Mouse (Mus musculus) left cerebral cortex, postnatal 25 days (tissue): ENCODE measurements at regions not wholly inside any gene's neighbourhood (a gene's known extent, or its start where the extent isn't known, plus 50 kb on each side); places are given as distances from the start of the nearest gene placed in this dataset.

Experiments used
- DNase-seq, 2 experiments: peaks; one replicate each; pipeline ENCODE4 v3.0.0; 2022; ENCODE audit warnings: low spot score in 2 of 2, mixed read lengths in 1 of 2
- intact Hi-C: fragments of 180-260 bp; cut with DNase I; formaldehyde crosslinking; loops from one replicate; pipeline ENCODE4 v1.15.1; 2025

GRCm38 (mm10) chr13:107619430-107619927, 424.8 kb upstream of the Smim15 start:
- no peak for DNase-seq
- intact Hi-C loops, result no loop called here

GRCm38 (mm10) chr13:107618796-107619429, 425.3 kb upstream of the Smim15 start:
- DNase-seq, result no peak
- intact Hi-C loops, result no loop called here

GRCm38 (mm10) chr13:107618369-107618771, 425.9 kb upstream of the Smim15 start:
- intact Hi-C loops, result no loop called here
- DNase-seq, result no peak

GRCm38 (mm10) chr13:107617582-107617981, 426.7 kb upstream of the Smim15 start:
- intact Hi-C loops, result no loop called here
- no peak for DNase-seq

GRCm38 (mm10) chr13:107616775-107617174, 427.5 kb upstream of the Smim15 start:
- intact Hi-C loops, result no loop called here
- DNase-seq, result no peak

GRCm38 (mm10) chr13:107608996-107609503, 435.2 kb upstream of the Smim15 start:
- no peak for DNase-seq
- intact Hi-C loops, result no loop called here

GRCm38 (mm10) chr13:107607294-107607693, 437.0 kb upstream of the Smim15 start:
- DNase-seq, result no peak
- intact Hi-C loops, result no loop called here

GRCm38 (mm10) chr13:107602149-107602548, 442.1 kb upstream of the Smim15 start:
- DNase-seq, result no peak
- intact Hi-C loops, result no loop called here

GRCm38 (mm10) chr13:107601132-107601439, 443.2 kb upstream of the Smim15 start:
- intact Hi-C loops, result no loop called here
- DNase-seq, result no peak

- DNase-seq, result peak in 1 of 2 experiments; percentile 44
- intact Hi-C loops, result no loop called here
These were observed 443.7 kb upstream of the Smim15 start for GRCm38 (mm10) chr13:107600331-107601131.

GRCm38 (mm10) chr13:107599094-107599644, 445.1 kb upstream of the Smim15 start:
- no peak for DNase-seq
- intact Hi-C loops, result no loop called here

GRCm38 (mm10) chr13:107598391-107598790, 445.9 kb upstream of the Smim15 start:
- intact Hi-C loops, result no loop called here
- DNase-seq, result no peak

GRCm38 (mm10) chr13:107597217-107597616, 447.0 kb upstream of the Smim15 start:
- intact Hi-C loops, result no loop called here
- no peak for DNase-seq

GRCm38 (mm10) chr13:107596183-107596582, 448.1 kb upstream of the Smim15 start:
- intact Hi-C loops, result no loop called here

GRCm38 (mm10) chr13:107588399-107589002, 455.7 kb upstream of the Smim15 start:
- intact Hi-C loops, result no loop called here
- DNase-seq, result no peak

More at GRCm38 (mm10) chr13:107596183-107596582, 448.1 kb upstream of the Smim15 start:
- DNase-seq, result no peak

GRCm38 (mm10) chr13:107587678-107588077, 456.6 kb upstream of the Smim15 start:
- DNase-seq, result no peak
- intact Hi-C loops, result no loop called here

GRCm38 (mm10) chr13:107585936-107586335, 458.3 kb upstream of the Smim15 start:
- intact Hi-C loops, result no loop called here

GRCm38 (mm10) chr13:107585353-107585752, 458.9 kb upstream of the Smim15 start:
- intact Hi-C loops, result no loop called here
- no peak for DNase-seq

More at GRCm38 (mm10) chr13:107585936-107586335, 458.3 kb upstream of the Smim15 start:
- no peak for DNase-seq

- DNase-seq, result no peak
These were observed 465.3 kb upstream of the Smim15 start for GRCm38 (mm10) chr13:107578968-107579367.

GRCm38 (mm10) chr13:107577809-107578208, 466.4 kb upstream of the Smim15 start:
- intact Hi-C loops, result no loop called here
- no peak for DNase-seq

More at GRCm38 (mm10) chr13:107578968-107579367, 465.3 kb upstream of the Smim15 start:
- intact Hi-C loops, result no loop called here
